Mouse (Mus musculus): ENCODE data around the gene Gas7.

- TF ChIP-seq CTCF (IDR thresholded peaks at IDR 0.05; ENCODE audit: extremely low read depth, insufficient read length, insufficient replicate concordance, low read depth, low read length) (peak; percentile 34; the same call in 1 of the 2 replicates), POLR2A (IDR thresholded peaks at IDR 0.05; ENCODE audit: low read depth, low read length) (no peak)
Observed at GRCm38 (mm10) chr11:67652194-67652892, 197.1 kb downstream of the Gas7 start.
